Mouse (Mus musculus): ENCODE measurements around the gene Lmbrd1.

GRCm38 (mm10) chr1:24743191-24743924, 64.9 kb downstream of the Lmbrd1 start:
- TF ChIP-seq CTCF (IDR thresholded peaks at IDR 0.05; ENCODE audit: low read depth), result no peak
- no peak for TF ChIP-seq EP300 (IDR thresholded peaks at IDR 0.05; ENCODE audit: low read depth)
